Mouse (Mus musculus): ENCODE measurements around the gene Ncln. TPM values are rescaled to one million over a fixed set of nuclear protein-coding genes. Genes with fewer than 3 reads are reported as not detected.

Ncln gene
- polyA plus RNA-seq, 1 experiment: 198 TPM

DNA sequence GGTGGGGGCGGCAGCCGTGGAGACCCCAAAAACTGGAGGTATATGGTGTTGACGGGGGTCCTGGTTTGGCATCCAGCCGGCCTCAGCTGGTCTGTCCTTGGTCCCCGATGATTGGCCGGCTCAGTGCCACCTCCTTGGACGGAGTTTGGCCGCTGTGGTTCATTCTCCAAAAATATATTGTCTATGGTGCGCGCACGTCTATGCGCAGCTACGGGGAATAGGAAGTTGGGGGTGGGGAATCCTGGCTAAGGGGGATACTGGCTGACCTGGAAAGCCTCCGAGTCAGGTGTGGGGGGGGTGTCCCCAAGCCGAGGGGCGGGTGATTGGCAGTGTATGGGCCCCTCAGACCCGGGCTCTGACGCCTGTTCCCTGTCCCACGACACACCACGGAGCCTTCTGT, 35.7 kb downstream of the Ncln start:
- Histone ChIP-seq H3K27ac (ENCODE audit: insufficient read depth, low read length) (no peak overlapping the region), H3K4me1 (ENCODE audit: control insufficient read depth, insufficient read depth, insufficient read length) (peaks cover 13% of the 10 kb centered on the region), H3K4me3 (ENCODE audit: extremely low read depth, insufficient read depth, insufficient read length) (no peak overlapping the region), H3K36me3 (ENCODE audit: control insufficient read depth, insufficient read depth, low read length) (no peaks in the 10 kb centered on the region), H3K27me3 (ENCODE audit: control insufficient read depth, insufficient read depth, low read length) (peaks cover 28% of the 10 kb centered on the region)
- 12% methylated on average over 20 of the region's 20 CpGs for WGBS
- no peak for DNase-seq (ENCODE audit: low read depth in 1 of 2, low spot score in 2 of 2)
- no peak for TF ChIP-seq CTCF (IDR thresholded peaks at IDR 0.05; ENCODE audit: extremely low read depth, insufficient read depth, insufficient read length, insufficient replicate concordance)
- no peak for TF ChIP-seq POLR2A (IDR thresholded peaks at IDR 0.05; ENCODE audit: low read depth, low read length)

DNA sequence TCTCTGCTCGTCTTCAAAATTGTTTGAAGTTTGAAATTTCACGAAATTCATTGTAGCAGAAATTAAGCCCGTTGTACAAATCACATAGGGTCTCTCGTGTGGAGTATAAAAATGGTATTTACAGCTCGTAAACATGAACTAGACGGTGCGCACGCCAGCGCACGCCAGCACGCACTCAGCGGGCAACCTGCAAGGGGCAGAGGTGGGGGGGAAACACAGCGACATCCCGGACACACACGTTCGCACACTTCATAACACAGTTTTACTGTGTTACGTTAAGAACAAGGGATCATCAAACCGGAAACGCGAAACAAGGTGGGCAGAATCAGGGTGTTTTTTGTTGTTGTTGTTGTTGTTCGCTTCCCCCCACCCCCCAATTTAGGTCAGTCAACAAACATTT, 36.8 kb downstream of the Ncln start:
- WGBS: 76% methylated on average over 21 of the region's 21 CpGs
- H3K27me3 ChIP-seq (ENCODE audit: control insufficient read depth, insufficient read depth, low read length): peaks cover 21% of the 10 kb centered on the region

DNA sequence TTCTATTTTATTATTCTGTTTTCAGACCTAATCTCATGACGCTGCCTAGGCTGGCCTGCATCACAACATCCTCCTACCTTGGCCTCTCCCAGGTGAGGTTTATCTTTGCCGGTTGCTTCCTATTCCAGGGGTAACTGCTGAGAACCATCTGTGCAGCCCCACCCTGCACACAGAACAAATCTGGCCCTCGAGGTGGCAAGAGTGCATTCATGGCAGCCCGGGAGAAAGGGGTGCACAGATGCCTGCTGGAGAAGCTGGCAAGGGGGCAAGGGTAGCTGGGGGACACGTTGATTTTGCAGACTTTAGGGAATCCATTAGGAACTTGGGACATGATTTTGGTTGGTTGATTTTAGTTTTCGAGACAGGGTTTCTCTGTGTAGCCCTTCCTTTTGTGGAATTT, 37.9 kb downstream of the Ncln start:
- no peaks in the 10 kb centered on the region for H3K36me3 ChIP-seq (ENCODE audit: control insufficient read depth, insufficient read depth, low read length)
- WGBS: 73% methylated on average over 6 of the region's 6 CpGs
- peaks cover 17% of the 10 kb centered on the region for H3K27me3 ChIP-seq (ENCODE audit: control insufficient read depth, insufficient read depth, low read length)
- DNase-seq (ENCODE audit: low read depth in 1 of 2, low spot score in 2 of 2): no peak
- no peak overlapping the region for H3K4me3 ChIP-seq (ENCODE audit: extremely low read depth, insufficient read depth, insufficient read length)
- H3K4me1 ChIP-seq (ENCODE audit: control insufficient read depth, insufficient read depth, insufficient read length): peaks cover 5% of the 10 kb centered on the region; the same call in 1 of the 2 replicates
- no peak overlapping the region for H3K27ac ChIP-seq (ENCODE audit: insufficient read depth, low read length)
- no peak for TF ChIP-seq CTCF (IDR thresholded peaks at IDR 0.05; ENCODE audit: extremely low read depth, insufficient read depth, insufficient read length, insufficient replicate concordance)
- no peak for TF ChIP-seq POLR2A (IDR thresholded peaks at IDR 0.05; ENCODE audit: low read depth, low read length)

More for the DNA sequence above, 36.8 kb downstream of the Ncln start:
- TF ChIP-seq CTCF (IDR thresholded peaks at IDR 0.05; ENCODE audit: extremely low read depth, insufficient read depth, insufficient read length, insufficient replicate concordance) (no peak), POLR2A (IDR thresholded peaks at IDR 0.05; ENCODE audit: low read depth, low read length) (no peak)
- Histone ChIP-seq H3K27ac (ENCODE audit: insufficient read depth, low read length) (no peak overlapping the region), H3K36me3 (ENCODE audit: control insufficient read depth, insufficient read depth, low read length) (no peaks in the 10 kb centered on the region), H3K4me3 (ENCODE audit: extremely low read depth, insufficient read depth, insufficient read length) (no peak overlapping the region), H3K4me1 (ENCODE audit: control insufficient read depth, insufficient read depth, insufficient read length) (peaks cover 12% of the 10 kb centered on the region)
- no peak for DNase-seq (ENCODE audit: low read depth in 1 of 2, low spot score in 2 of 2)

DNA sequence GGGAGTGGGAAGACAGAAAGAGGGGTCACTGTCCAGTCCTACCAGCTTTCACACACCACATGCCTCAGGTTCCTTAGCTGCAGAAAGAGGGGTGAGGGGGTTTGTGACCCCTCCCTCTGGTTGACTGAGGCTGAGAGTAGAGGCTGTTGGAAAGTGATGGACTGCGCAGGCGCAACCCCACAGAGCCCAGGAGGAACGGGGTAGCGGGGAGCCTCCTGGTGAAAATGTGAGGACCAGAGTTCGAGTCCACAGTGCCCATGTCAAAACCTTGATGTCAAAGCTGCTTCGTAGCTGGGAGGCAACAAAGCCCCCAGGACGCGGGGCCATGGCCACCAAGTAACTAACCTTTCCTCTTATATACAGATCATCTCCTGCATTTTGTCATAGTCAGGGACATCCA, 38.6 kb downstream of the Ncln start:
- no peak for TF ChIP-seq POLR2A (IDR thresholded peaks at IDR 0.05; ENCODE audit: low read depth, low read length)
- no peak for TF ChIP-seq CTCF (IDR thresholded peaks at IDR 0.05; ENCODE audit: extremely low read depth, insufficient read depth, insufficient read length, insufficient replicate concordance)
- Histone ChIP-seq H3K36me3 (ENCODE audit: control insufficient read depth, insufficient read depth, low read length) (no peaks in the 10 kb centered on the region), H3K27me3 (ENCODE audit: control insufficient read depth, insufficient read depth, low read length) (peaks cover 17% of the 10 kb centered on the region), H3K4me1 (ENCODE audit: control insufficient read depth, insufficient read depth, insufficient read length) (peaks cover 5% of the 10 kb centered on the region; the same call in 1 of the 2 replicates), H3K27ac (ENCODE audit: insufficient read depth, low read length) (no peak overlapping the region), H3K4me3 (ENCODE audit: extremely low read depth, insufficient read depth, insufficient read length) (no peak overlapping the region)
- no peak for DNase-seq (ENCODE audit: low read depth in 1 of 2, low spot score in 2 of 2)
- WGBS: 83% methylated on average over 8 of the region's 8 CpGs

DNA sequence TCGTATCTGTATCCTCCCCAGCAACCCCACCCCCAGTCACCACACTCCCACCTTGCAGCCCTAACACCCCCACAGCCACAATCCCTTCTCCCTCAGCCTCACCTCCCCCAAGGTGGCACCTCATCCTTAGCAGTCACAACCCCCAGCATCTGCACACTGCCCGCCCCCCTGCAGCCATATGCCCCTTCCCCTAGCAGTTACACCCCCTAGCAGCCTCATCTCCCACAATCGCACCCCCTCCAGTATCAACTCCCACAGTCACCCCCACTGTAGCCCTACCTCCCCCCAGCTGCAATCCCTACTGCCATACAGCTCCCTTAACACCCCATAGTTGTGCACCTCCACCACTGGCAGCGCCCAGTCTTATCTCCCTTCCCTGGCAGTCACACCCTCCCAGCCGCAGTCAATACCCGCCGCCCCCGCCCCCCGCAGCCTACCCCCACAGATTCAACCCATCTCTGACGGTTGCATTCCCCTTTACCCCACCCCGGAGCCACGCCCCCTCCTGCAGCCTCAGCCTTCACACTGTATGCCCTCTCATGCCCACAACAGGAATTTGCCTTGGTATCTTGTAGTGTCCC, 39.1 kb downstream of the Ncln start:
- no peak for DNase-seq (ENCODE audit: low read depth in 1 of 2, low spot score in 2 of 2)
- WGBS: 35% methylated on average over 12 of the region's 12 CpGs
- no peak for TF ChIP-seq CTCF (IDR thresholded peaks at IDR 0.05; ENCODE audit: extremely low read depth, insufficient read depth, insufficient read length, insufficient replicate concordance)
- no peak for TF ChIP-seq POLR2A (IDR thresholded peaks at IDR 0.05; ENCODE audit: low read depth, low read length)
- H3K36me3 ChIP-seq (ENCODE audit: control insufficient read depth, insufficient read depth, low read length): no peaks in the 10 kb centered on the region
- no peak overlapping the region for H3K27ac ChIP-seq (ENCODE audit: insufficient read depth, low read length)
- H3K4me3 ChIP-seq (ENCODE audit: extremely low read depth, insufficient read depth, insufficient read length): no peak overlapping the region
- H3K27me3 ChIP-seq (ENCODE audit: control insufficient read depth, insufficient read depth, low read length): peaks cover 20% of the 10 kb centered on the region
- peaks cover 3% of the 10 kb centered on the region; the same call in 1 of the 2 replicates for H3K4me1 ChIP-seq (ENCODE audit: control insufficient read depth, insufficient read depth, insufficient read length)

DNA sequence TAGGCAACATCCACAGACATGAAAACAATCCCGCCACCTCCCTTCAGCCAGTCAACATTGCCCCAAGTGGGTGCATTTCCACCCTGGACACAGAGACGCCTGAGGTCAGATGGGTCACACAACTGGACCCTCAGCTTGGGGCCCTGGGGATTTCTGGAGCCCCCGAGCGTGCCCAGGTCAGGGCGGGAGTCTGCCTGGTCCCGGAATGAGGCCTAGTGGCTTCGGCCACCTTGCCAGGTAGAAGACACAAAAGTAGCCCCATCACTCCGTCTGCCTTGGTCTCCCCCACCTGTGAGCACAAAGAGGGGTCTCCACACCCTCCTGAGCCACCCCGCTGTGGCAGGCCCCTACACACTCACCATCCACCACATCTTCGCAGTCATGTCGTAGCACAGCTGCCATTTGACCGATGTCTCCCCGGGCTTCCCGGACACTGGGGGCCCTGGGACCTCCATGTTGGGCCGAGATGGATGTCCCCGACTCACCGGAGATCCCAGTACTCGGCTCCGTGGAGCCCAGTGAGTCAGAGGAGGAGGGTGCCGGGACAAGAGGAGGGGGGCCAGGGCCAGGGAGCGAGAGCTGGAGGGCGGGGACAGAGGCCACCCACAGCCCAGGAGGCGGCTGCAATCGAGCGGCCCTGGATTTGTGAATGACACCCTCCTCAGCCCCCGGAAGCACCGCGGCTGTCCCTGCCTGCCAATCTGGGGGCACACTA, 40.9 kb downstream of the Ncln start, which contains the start of gene Nfic:
Gene Nfic, minus strand, starts transcription at position 455 of the 715 bp plus-strand sequence.
- Histone ChIP-seq H3K4me3 (ENCODE audit: extremely low read depth, insufficient read depth, insufficient read length) (no peak within 1 kb of the TSS), H3K36me3 (ENCODE audit: control insufficient read depth, insufficient read depth, low read length) (no peaks in the 10 kb centered on the region), H3K27me3 (ENCODE audit: control insufficient read depth, insufficient read depth, low read length) (peaks cover 13% of the 10 kb centered on the region), H3K27ac (ENCODE audit: insufficient read depth, low read length) (no peak within 1 kb of the TSS), H3K4me1 (ENCODE audit: control insufficient read depth, insufficient read depth, insufficient read length) (no peaks in the 10 kb centered on the region)
- WGBS: 70% methylated on average over 28 of the region's 28 CpGs
- DNase-seq (ENCODE audit: low read depth in 1 of 2, low spot score in 2 of 2): no peak
- TF ChIP-seq CTCF (IDR thresholded peaks at IDR 0.05; ENCODE audit: extremely low read depth, insufficient read depth, insufficient read length, insufficient replicate concordance) (no peak), POLR2A (IDR thresholded peaks at IDR 0.05; ENCODE audit: low read depth, low read length) (no peak)

DNA sequence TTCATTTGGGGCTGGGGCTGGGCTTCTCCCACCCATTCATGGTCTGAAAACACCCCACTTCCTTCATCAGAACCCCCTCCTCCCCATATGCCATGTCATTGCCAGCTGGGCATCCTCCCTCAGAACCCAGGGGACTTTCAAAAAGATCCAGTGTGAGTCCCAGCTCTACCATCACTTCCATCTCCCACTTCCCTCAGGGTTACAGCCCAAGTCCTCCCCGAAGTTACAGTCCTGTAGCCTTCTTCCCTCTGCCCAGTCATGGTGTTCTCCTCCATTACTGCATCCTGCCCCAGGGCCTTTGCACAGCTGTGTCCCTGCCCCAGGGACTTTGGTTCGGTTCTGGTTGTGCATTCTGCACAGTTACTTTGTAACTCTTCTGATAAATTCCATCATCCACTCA, 42.1 kb downstream of the Ncln start:
- WGBS: 59% methylated on average over 2 of the region's 2 CpGs
- Histone ChIP-seq H3K4me3 (ENCODE audit: extremely low read depth, insufficient read depth, insufficient read length) (no peak overlapping the region), H3K27ac (ENCODE audit: insufficient read depth, low read length) (no peak overlapping the region), H3K36me3 (ENCODE audit: control insufficient read depth, insufficient read depth, low read length) (no peaks in the 10 kb centered on the region), H3K27me3 (ENCODE audit: control insufficient read depth, insufficient read depth, low read length) (peaks cover 11% of the 10 kb centered on the region), H3K4me1 (ENCODE audit: control insufficient read depth, insufficient read depth, insufficient read length) (no peaks in the 10 kb centered on the region)
- TF ChIP-seq CTCF (IDR thresholded peaks at IDR 0.05; ENCODE audit: extremely low read depth, insufficient read depth, insufficient read length, insufficient replicate concordance) (no peak), POLR2A (IDR thresholded peaks at IDR 0.05; ENCODE audit: low read depth, low read length) (no peak)
- no peak for DNase-seq (ENCODE audit: low read depth in 1 of 2, low spot score in 2 of 2)

Data from spleen, adult 2 months (tissue).